Mouse (Mus musculus): ENCODE data around the gene Slc6a17. TPM values are rescaled to one million over a fixed set of nuclear protein-coding genes. Genes with fewer than 3 reads are reported as not detected.

Gene Slc6a17
- total RNA-seq (2023), result not detected

GRCm38 (mm10) chr3:107517631-107518108, at the start of gene Slc6a17:
TSS of gene Slc6a17 (minus strand) at chr3:107518018.

GRCm38 (mm10) chr3:107554842-107555241, 37.0 kb upstream of the Slc6a17 start, which contains the start of gene Ubl4b:
TSS of gene Ubl4b (minus strand) at chr3:107555073.

GRCm38 (mm10) chr3:107459196-107459772, 58.5 kb downstream of the Slc6a17 start, which contains the start of gene Kcnc4:
TSS of gene Kcnc4 (minus strand) at chr3:107459552.

Other genes starting within 250 kb of the Slc6a17 start
- gene Lamtor5, start 239.2 kb downstream of the Slc6a17 start, total RNA-seq (2023), result 37.0 TPM
- gene Slc16a4, start 226.8 kb downstream of the Slc6a17 start, total RNA-seq (2023), result 0.53 TPM
- 48.5 TPM for gene Rbm15, start 184.3 kb downstream of the Slc6a17 start, total RNA-seq (2023)
- gene Kcnc4, start 58.5 kb downstream of the Slc6a17 start, total RNA-seq (2023), result not detected
- gene Ubl4b, start 37.1 kb upstream of the Slc6a17 start, total RNA-seq (2023), result not detected
- not detected for gene Alx3, start 77.0 kb upstream of the Slc6a17 start, total RNA-seq (2023)
- not detected for gene Gm10961, start 113.3 kb upstream of the Slc6a17 start, total RNA-seq (2023)
- 53.1 TPM for gene Strip1, start 113.7 kb upstream of the Slc6a17 start, total RNA-seq (2023)
- gene Ahcyl1, start 178.5 kb upstream of the Slc6a17 start, total RNA-seq (2023), result 71.0 TPM
- gene Csf1, start 242.5 kb upstream of the Slc6a17 start, total RNA-seq (2023), result 5.2 TPM

All from CD4-positive naive resting alpha-beta T cell, adult 57 days (primary cell).